Mouse (Mus musculus): ENCODE measurements at regions not wholly inside any gene's neighbourhood (a gene's known extent, or its start where the extent isn't known, plus 50 kb on each side); places are given as distances from the start of the nearest gene placed in this dataset.

DNA sequence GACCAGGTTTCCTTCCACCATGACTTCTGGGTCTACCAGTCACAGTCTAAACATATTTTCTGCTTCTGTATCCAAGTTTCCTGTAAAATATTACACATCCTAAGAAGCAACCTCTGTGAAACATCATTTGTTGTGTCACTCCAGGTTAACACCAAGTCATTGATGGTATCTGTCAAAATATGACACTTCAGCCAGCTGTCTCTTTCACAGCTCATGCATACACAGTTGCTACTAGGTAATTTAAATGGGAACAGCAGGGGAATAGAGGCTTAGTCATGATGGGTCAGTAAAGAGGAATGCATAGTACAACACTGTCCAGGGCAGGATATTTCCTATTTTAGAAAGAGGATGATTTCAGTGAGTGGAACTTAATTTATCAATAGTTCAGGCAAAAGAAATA lies 589.6 kb upstream of the Atp2b1 start:
- no peak for ATAC-seq (ENCODE audit: low FRiP score, low read depth)
- H3K36me3 ChIP-seq, result no peaks in the 10 kb centered on the region
- H3K4me3 ChIP-seq, result no peak overlapping the region
- no peaks in the 10 kb centered on the region for H3K27me3 ChIP-seq
- H3K9ac ChIP-seq, result no peak overlapping the region
- no peak overlapping the region for H3K4me2 ChIP-seq (replicated peaks)
- H3K4me1 ChIP-seq, result peaks cover 9% of the 10 kb centered on the region; the same call in 1 of the 2 replicates
- no peaks in the 10 kb centered on the region for H3K9me3 ChIP-seq
- H3K27ac ChIP-seq, result no peak overlapping the region

DNA sequence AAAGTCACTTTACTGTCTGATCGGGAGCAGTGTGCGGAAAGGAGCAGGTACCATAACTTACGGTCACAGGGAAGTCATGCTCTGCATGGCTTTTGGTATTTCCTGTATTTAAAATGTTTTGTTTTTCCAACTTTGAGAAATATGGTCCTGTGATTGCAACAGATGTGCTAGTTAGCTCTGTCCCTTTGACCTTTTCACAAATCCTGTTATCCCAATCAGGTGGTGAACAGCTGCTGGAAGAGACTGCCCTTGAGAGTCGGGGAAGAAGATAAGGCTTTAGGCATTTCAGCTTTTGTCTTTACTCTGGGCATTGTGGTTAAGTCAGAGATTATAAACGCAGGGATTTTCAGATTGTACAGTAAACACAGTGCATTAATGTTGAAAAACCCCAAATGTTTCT lies 588.5 kb upstream of the Atp2b1 start:
- no peaks in the 10 kb centered on the region for H3K36me3 ChIP-seq
- H3K27me3 ChIP-seq, result no peaks in the 10 kb centered on the region
- peaks cover 9% of the 10 kb centered on the region; the same call in 1 of the 2 replicates for H3K4me1 ChIP-seq
- H3K4me3 ChIP-seq, result no peak overlapping the region
- ATAC-seq (ENCODE audit: low FRiP score, low read depth), result no peak
- 34% methylated on average over 5 of the region's 5 CpGs for WGBS
- H3K27ac ChIP-seq, result no peak overlapping the region
- no peak overlapping the region for H3K4me2 ChIP-seq (replicated peaks)
- H3K9ac ChIP-seq, result no peak overlapping the region
- no peaks in the 10 kb centered on the region for H3K9me3 ChIP-seq

DNA sequence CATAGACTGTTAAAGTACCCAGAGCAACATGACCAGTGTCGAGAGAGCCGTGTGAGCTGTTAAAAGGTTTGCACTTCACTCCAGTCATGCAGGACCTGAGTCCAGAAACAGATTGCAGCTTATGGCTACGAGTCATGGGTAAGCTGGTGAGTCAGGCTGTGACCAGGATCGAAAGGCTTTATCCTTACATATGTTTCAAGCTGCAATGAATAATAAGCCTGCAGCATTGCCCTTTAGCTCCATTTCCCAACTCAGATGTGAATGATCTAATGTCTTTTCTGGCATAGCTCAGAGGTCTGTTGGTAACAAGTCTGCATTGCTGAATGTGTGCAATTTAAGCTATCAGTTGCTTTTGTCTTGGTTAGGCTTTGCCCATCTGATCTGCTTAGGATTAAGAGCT lies 581.5 kb upstream of the Atp2b1 start:
- Histone ChIP-seq H3K27ac (no peak overlapping the region), H3K36me3 (no peaks in the 10 kb centered on the region), H3K27me3 (no peaks in the 10 kb centered on the region), H3K9me3 (no peaks in the 10 kb centered on the region), H3K4me1 (no peaks in the 10 kb centered on the region), H3K4me2 (replicated peaks) (no peak overlapping the region), H3K9ac (no peak overlapping the region), H3K4me3 (no peak overlapping the region)
- 47% methylated on average over 4 of the region's 4 CpGs for WGBS
- no peak for ATAC-seq (ENCODE audit: low FRiP score, low read depth)

DNA sequence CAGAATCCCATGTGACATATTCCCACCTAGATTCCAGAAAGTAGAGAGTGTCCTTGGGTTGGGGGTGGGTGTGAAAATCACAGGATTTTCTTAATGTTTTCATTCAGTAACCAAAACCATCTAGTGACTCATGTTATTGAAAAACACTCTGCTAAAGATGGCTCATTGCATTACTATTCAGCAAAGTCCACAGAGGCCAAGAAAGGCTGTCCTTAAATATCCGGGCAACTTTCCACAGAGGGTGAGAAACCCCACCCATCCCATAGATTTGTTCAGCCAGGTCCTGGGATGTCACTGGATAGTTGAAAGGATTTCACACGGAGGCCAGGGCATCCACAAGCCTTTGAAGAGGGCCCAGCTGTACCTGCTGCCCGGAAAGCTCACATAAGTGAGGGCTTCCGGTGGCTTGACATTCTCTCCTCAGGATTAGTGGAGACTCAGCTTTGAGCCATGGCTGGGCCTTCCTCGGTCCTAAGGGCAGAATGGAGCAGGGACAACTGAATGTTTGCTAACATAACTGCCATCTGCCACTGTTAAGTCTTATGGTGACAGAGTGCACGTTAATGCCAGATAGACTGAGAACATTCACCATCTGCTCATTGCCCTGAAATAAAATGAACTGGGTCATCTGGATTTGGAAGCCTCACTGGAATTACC lies 580.7 kb upstream of the Atp2b1 start:
- no peak overlapping the region for H3K27ac ChIP-seq
- 59% methylated on average over 6 of the region's 6 CpGs for WGBS
- H3K4me1 ChIP-seq, result no peaks in the 10 kb centered on the region
- no peaks in the 10 kb centered on the region for H3K27me3 ChIP-seq
- no peaks in the 10 kb centered on the region for H3K9me3 ChIP-seq
- no peak overlapping the region for H3K4me2 ChIP-seq (replicated peaks)
- no peak overlapping the region for H3K9ac ChIP-seq
- no peaks in the 10 kb centered on the region for H3K36me3 ChIP-seq
- H3K4me3 ChIP-seq, result no peak overlapping the region
- no peak for ATAC-seq (ENCODE audit: low FRiP score, low read depth)

DNA sequence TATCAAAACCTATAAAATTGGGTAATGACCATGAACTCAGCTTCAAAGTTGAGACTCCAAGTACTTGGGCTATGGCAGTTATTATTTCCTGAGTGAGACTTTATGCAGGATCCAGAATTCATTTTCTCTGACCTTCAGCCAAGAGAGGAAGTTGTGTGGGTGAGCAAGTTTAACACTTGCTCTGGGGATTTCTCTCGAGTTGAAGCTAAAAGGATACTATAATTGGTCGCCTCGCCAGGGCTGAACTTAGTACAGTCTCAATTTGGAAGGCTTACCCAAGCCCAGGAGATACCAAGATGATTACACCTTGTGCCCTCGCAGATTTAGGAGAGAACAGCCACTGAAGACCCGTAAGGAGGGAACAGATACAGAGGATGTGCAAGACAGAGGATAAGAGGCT lies 570.4 kb upstream of the Atp2b1 start:
- Histone ChIP-seq H3K4me1 (no peaks in the 10 kb centered on the region), H3K9me3 (no peaks in the 10 kb centered on the region)
- 71% methylated on average over 5 of the region's 5 CpGs for WGBS

DNA sequence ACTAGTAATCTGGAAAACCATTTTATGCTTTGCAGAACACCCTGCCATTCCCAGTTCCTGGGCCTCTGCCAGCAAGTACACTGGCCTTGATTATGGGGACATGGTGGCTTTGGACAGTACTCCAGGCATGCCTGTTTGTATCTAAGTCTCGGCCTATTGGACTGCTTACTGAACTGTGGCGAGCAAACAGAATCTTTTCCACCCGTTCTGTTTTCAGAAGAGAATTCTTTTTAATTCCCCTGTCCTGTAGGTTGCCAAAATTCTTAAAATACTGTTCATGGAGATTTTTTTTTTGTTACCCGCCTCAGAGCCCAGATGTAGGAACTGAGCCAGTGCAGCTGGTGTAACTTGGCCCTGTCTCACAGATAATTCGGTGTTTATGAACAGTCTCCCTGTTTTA lies 564.7 kb upstream of the Atp2b1 start:
- H3K27ac ChIP-seq, result no peak overlapping the region
- no peak overlapping the region for H3K4me3 ChIP-seq
- H3K36me3 ChIP-seq, result no peaks in the 10 kb centered on the region
- no peaks in the 10 kb centered on the region for H3K4me1 ChIP-seq
- no peaks in the 10 kb centered on the region for H3K9me3 ChIP-seq
- H3K27me3 ChIP-seq, result no peaks in the 10 kb centered on the region
- no peak overlapping the region for H3K9ac ChIP-seq
- no peak overlapping the region for H3K4me2 ChIP-seq (replicated peaks)
- peak; percentile 40; the same call in 1 of the 2 replicates for ATAC-seq (ENCODE audit: low FRiP score, low read depth)
- 47% methylated on average over 5 of the region's 5 CpGs for WGBS

More for the DNA sequence above, 570.4 kb upstream of the Atp2b1 start:
- no peak overlapping the region for H3K9ac ChIP-seq
- no peaks in the 10 kb centered on the region for H3K27me3 ChIP-seq
- H3K27ac ChIP-seq, result no peak overlapping the region
- no peaks in the 10 kb centered on the region for H3K36me3 ChIP-seq
- H3K4me2 ChIP-seq (replicated peaks), result no peak overlapping the region
- ATAC-seq (ENCODE audit: low FRiP score, low read depth), result no peak
- H3K4me3 ChIP-seq, result no peak overlapping the region

DNA sequence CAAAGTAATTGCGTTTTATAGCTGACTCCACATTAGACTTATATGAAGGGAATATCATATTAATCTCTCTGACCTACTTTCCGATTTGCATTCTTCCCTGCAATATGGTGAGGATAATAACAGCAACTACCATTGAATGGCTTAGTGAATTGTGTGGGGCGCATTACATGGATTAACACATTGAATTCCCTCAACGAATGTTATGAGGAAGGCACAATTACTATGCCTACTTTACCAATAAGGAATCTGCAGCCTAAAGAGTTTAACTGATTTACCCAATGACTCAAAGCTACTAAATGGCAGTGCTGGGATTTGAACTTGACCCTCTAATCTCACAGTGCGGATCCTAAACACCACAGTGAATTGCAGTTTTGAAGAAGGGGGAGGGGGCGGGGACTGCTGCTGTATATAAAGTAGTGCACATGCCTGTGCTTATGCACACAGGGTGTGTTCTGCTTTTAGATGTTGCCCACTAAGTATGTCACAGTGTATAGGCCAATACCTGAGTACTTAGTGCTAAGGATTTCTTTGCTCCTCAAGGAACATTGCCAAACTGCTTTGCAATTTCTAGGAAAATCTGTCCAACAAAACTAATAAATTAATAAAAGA lies 563.8 kb upstream of the Atp2b1 start:
- no peak overlapping the region for H3K4me3 ChIP-seq
- H3K4me1 ChIP-seq, result no peaks in the 10 kb centered on the region
- no peaks in the 10 kb centered on the region for H3K36me3 ChIP-seq
- no peak for ATAC-seq (ENCODE audit: low FRiP score, low read depth)
- H3K27me3 ChIP-seq, result no peaks in the 10 kb centered on the region
- 88% methylated on average over 6 of the region's 6 CpGs for WGBS
- H3K4me2 ChIP-seq (replicated peaks), result no peak overlapping the region
- no peak overlapping the region for H3K9ac ChIP-seq
- H3K9me3 ChIP-seq, result no peaks in the 10 kb centered on the region
- H3K27ac ChIP-seq, result no peak overlapping the region

DNA sequence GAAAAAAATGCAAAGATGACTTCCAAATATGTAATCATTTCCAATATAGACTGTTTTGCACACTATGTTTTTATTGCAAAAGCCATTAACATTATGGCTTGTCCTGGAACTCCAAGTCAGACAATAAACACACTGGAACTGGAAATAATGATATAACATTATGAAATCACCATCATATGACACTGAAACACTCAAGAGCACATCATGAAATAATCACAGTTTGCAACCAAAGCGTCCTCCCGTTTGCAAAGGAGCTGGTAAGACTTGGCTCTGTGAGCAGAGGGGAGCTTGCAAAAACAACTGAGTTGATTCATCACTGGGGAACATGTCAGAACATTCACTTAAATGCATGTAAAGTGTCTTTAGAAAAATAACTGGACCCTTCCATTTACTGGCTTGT lies 562.1 kb upstream of the Atp2b1 start:
- no peak overlapping the region for H3K4me3 ChIP-seq
- WGBS, result 59% methylated on average over 2 of the region's 2 CpGs
- no peaks in the 10 kb centered on the region for H3K4me1 ChIP-seq
- no peak overlapping the region for H3K27ac ChIP-seq
- H3K9me3 ChIP-seq, result no peaks in the 10 kb centered on the region
- H3K9ac ChIP-seq, result no peak overlapping the region
- no peaks in the 10 kb centered on the region for H3K27me3 ChIP-seq
- no peaks in the 10 kb centered on the region for H3K36me3 ChIP-seq
- no peak for ATAC-seq (ENCODE audit: low FRiP score, low read depth)
- no peak overlapping the region for H3K4me2 ChIP-seq (replicated peaks)

DNA sequence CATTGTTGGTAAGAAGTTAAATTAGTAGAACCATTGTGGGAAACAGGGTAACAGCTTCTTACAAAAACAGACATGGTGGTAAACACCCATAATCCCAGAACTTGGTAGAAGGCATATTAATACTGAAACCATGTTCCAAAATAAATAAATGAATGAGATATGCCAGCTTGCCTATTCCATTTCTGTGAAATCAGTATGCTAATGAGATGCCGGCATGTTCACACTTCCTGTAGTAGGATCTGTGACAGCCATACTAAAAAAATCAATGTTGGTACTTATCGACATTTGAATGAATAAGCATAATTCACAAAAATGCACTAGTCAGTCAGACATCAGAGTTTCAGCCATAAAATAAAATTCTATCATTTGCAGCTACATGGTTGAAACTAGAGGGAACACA lies 559.7 kb upstream of the Atp2b1 start:
- no peak for ATAC-seq (ENCODE audit: low FRiP score, low read depth)
- Histone ChIP-seq H3K4me1 (no peaks in the 10 kb centered on the region), H3K36me3 (no peaks in the 10 kb centered on the region), H3K4me2 (replicated peaks) (no peak overlapping the region), H3K27me3 (no peaks in the 10 kb centered on the region), H3K4me3 (no peak overlapping the region), H3K9me3 (no peaks in the 10 kb centered on the region), H3K27ac (no peak overlapping the region), H3K9ac (no peak overlapping the region)
- 97% methylated on average over 2 of the region's 2 CpGs for WGBS

DNA sequence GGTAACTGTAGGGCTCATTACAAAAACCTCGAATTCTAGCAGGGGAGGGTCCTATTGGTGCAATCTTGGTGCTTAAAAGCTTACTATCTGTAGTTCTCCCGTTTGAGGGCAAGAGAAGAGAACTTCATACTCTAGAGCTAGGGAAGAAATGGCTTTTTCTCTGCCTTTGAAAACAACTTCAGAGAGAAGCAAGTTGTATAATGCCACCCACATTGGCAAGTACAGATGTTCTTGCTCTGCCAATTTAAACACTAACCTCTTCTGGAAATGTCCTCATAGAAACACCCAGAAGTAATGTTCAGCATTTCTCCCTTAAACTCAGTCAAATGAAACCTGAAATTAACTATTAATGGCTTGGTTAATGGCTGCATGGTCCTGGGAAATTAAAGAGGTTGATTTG lies 549.6 kb upstream of the Atp2b1 start:
- H3K36me3 ChIP-seq, result no peaks in the 10 kb centered on the region

DNA sequence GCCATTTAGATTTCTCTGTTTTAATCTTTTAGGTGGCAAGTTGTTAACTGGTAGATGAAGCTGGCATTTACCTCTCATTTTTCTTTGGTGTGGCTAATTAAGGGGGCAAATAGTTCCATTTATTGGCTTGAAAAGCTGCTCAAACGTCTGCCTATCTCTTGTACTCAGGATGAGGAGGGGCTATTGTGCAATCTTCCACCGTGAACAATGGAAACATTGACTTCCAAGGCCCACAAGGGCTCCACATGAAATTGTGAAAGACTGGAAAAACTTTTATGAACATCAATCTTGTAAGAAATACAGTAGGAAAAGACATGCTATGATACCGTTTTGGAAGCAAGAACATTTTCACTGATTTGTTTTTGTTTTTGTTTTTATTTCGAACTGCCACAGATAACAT lies 541.6 kb upstream of the Atp2b1 start:
- 70% methylated on average over 4 of the region's 4 CpGs for WGBS
- Histone ChIP-seq H3K27ac (no peak overlapping the region), H3K9me3 (no peaks in the 10 kb centered on the region), H3K36me3 (no peaks in the 10 kb centered on the region), H3K9ac (no peak overlapping the region), H3K4me3 (no peak overlapping the region), H3K4me1 (peaks cover 5% of the 10 kb centered on the region; the same call in 1 of the 2 replicates), H3K4me2 (replicated peaks) (no peak overlapping the region), H3K27me3 (no peaks in the 10 kb centered on the region)
- ATAC-seq (ENCODE audit: low FRiP score, low read depth), result no peak

More for the DNA sequence above, 549.6 kb upstream of the Atp2b1 start:
- H3K4me3 ChIP-seq, result no peak overlapping the region
- no peak overlapping the region for H3K9ac ChIP-seq
- H3K27ac ChIP-seq, result no peak overlapping the region
- 66% methylated on average over 2 of the region's 2 CpGs for WGBS
- H3K9me3 ChIP-seq, result no peaks in the 10 kb centered on the region
- no peaks in the 10 kb centered on the region for H3K27me3 ChIP-seq
- ATAC-seq (ENCODE audit: low FRiP score, low read depth), result no peak
- no peaks in the 10 kb centered on the region for H3K4me1 ChIP-seq
- H3K4me2 ChIP-seq (replicated peaks), result no peak overlapping the region

DNA sequence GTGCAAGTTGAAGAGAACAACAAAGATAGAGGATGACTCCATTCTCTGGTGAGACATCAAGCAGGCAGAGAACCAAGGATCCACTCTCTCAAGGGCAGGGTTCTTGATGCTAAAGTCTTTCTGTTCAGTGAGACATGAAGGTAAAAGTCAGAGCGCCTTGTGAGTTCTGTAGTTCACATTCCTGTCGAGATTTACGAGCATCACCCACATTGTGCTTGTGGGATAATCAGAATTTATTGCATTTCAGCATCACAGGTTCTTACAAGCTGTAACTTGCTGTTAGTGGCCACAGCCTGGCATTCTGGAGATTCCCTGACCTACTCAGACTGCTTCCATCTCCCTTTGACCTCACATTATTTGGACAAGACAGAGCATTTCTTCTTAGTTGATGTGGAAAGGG lies 540.9 kb upstream of the Atp2b1 start:
- Histone ChIP-seq H3K27ac (no peak overlapping the region), H3K4me2 (replicated peaks) (no peak overlapping the region), H3K27me3 (no peaks in the 10 kb centered on the region), H3K9me3 (no peaks in the 10 kb centered on the region), H3K4me1 (peaks cover 5% of the 10 kb centered on the region; the same call in 1 of the 2 replicates), H3K4me3 (no peak overlapping the region), H3K9ac (no peak overlapping the region), H3K36me3 (no peaks in the 10 kb centered on the region)
- WGBS, result 27% methylated on average over 3 of the region's 3 CpGs
- no peak for ATAC-seq (ENCODE audit: low FRiP score, low read depth)

DNA sequence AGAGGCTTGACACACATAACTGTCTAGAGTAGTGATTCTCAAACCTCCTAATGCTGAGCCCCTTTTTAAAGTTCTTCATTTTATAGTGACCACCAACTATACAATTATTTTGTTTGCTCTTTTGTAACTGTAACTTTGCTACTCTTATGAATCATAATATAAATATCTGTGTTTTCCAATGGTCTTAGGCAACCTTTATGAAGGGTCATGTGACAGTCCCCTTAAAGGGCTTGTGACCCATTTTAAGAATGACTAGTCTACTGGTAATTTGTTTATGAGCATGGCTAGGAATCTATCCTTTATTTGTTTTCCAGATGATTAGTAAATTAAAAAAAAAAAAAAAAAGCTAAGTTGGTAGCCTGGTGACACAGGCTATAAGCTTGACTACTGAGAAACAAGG lies 539.5 kb upstream of the Atp2b1 start:
- no peak for ATAC-seq (ENCODE audit: low FRiP score, low read depth)
- Histone ChIP-seq H3K27ac (no peak overlapping the region), H3K4me3 (no peak overlapping the region), H3K9ac (no peak overlapping the region), H3K4me1 (peaks cover 5% of the 10 kb centered on the region; the same call in 1 of the 2 replicates), H3K36me3 (no peaks in the 10 kb centered on the region), H3K27me3 (no peaks in the 10 kb centered on the region), H3K9me3 (no peaks in the 10 kb centered on the region), H3K4me2 (replicated peaks) (no peak overlapping the region)

Data from limb, embryonic 13.5 days (tissue).